In the genomic region with DNA sequence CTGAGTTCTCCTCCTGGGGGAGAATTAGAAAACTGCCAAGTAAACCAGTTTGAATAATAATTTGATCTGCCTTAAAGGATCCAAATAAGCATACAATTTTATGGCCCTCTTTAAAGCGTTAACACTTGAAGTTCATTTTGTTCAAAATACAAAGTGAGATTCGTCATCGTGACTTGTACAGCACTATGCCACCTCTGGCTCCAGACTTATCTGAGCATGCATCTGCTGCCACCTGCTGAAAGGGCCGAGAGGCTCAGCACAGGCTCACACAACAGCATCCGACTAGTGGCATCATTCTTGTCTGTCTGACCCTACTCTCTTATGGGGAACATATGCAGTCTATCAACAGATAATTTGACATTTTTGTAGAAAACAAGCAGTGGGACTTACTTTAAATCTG, we compare ENCODE assay signal across 19 mouse cellular contexts. TPM values are rescaled to one million over a fixed set of nuclear protein-coding genes. Genes with fewer than 3 reads are reported as not detected.
DNase-seq lines count a peak whose midpoint lies in the region; ATAC-seq and TF ChIP-seq lines count a peak whose summit lies in the region.
"Had no signal": no experiment of that assay in that cellular context is flagged by ENCODE, and none has a peak within 500 bp of the region (broad histone marks: within the 10 kb centered on the region; RNA-seq: fewer than 3 reads in every experiment).

No protein-coding gene starts in this region.

- TF ChIP-seq CTCF in intestine, postnatal 0 days (IDR thresholded peaks at IDR 0.05; ENCODE audit: low read depth) = peak; percentile 47
- TF ChIP-seq CTCF in lung, embryonic 14.5 days (IDR thresholded peaks at IDR 0.05; ENCODE audit: low read depth) = peak; percentile 31

- no peaks in the 10 kb centered on the region for H3K27me3 ChIP-seq in intestine, postnatal 0 days (replicated peaks; ENCODE audit: control insufficient read depth, insufficient read depth, low read length)
- H3K27me3 ChIP-seq in intestine, embryonic 16.5 days (replicated peaks; ENCODE audit: control insufficient read depth, insufficient read depth, low read length) = no peaks in the 10 kb centered on the region
- H3K27me3 ChIP-seq in lung, embryonic 14.5 days (ENCODE audit: insufficient read depth, low read length) = no peaks in the 10 kb centered on the region
- H3K27me3 ChIP-seq: embryonic facial prominence, embryonic 15.5 days; midbrain, embryonic 12.5 days had no signal

- no peak overlapping the region for H3K27ac ChIP-seq in intestine, postnatal 0 days (ENCODE audit: low read depth, low read length)
- H3K27ac ChIP-seq in intestine, embryonic 16.5 days (ENCODE audit: low read length) = no peak overlapping the region
- no peak overlapping the region for H3K27ac ChIP-seq in lung, embryonic 14.5 days (ENCODE audit: low read depth)
- H3K27ac ChIP-seq: embryonic facial prominence, embryonic 15.5 days; heart, embryonic 10.5 days; midbrain, embryonic 12.5 days had no signal

- ATAC-seq in intestine, postnatal 0 days = no peak
- no peak for ATAC-seq in intestine, embryonic 16.5 days
- ATAC-seq in lung, embryonic 14.5 days (ENCODE audit: insufficient read depth) = no peak
- ATAC-seq in megakaryocyte progenitor cell, adult 5-6 weeks (replicated peaks; ENCODE audit: poor library complexity) = peak; percentile 57
- ATAC-seq: CD4-positive, CD25-positive, alpha-beta regulatory T cell, adult 4 months; forebrain, embryonic 14.5 days; hindbrain, embryonic 16.5 days had no signal

- H3K4me3 ChIP-seq in intestine, postnatal 0 days (ENCODE audit: low read depth, low read length) = no peak overlapping the region
- no peak overlapping the region for H3K4me3 ChIP-seq in intestine, embryonic 16.5 days (ENCODE audit: low read length)
- no peak overlapping the region for H3K4me3 ChIP-seq in lung, embryonic 14.5 days (ENCODE audit: low read depth, low read length)
- H3K4me3 ChIP-seq: embryonic facial prominence, embryonic 15.5 days; heart, embryonic 10.5 days; midbrain, embryonic 12.5 days had no signal

- H3K9ac ChIP-seq in intestine, postnatal 0 days (ENCODE audit: low read depth, low read length) = no peak overlapping the region
- no peak overlapping the region for H3K9ac ChIP-seq in intestine, embryonic 16.5 days (ENCODE audit: low read depth, low read length)
- no peak overlapping the region for H3K9ac ChIP-seq in lung, embryonic 14.5 days
- H3K9ac ChIP-seq: embryonic facial prominence, embryonic 15.5 days; midbrain, embryonic 12.5 days had no signal

- no peaks in the 10 kb centered on the region for H3K36me3 ChIP-seq in intestine, postnatal 0 days (ENCODE audit: control insufficient read depth, insufficient read depth)
- H3K36me3 ChIP-seq in intestine, embryonic 16.5 days (ENCODE audit: control insufficient read depth, insufficient read depth, low read length) = no peaks in the 10 kb centered on the region
- no peaks in the 10 kb centered on the region for H3K36me3 ChIP-seq in lung, embryonic 14.5 days (ENCODE audit: insufficient read depth)
- H3K36me3 ChIP-seq: embryonic facial prominence, embryonic 15.5 days; heart, embryonic 10.5 days; midbrain, embryonic 12.5 days had no signal

- H3K4me2 ChIP-seq in intestine, postnatal 0 days (replicated peaks; ENCODE audit: low read depth) = no peak overlapping the region
- H3K4me2 ChIP-seq in intestine, embryonic 16.5 days (ENCODE audit: low read depth, low read length) = no peak overlapping the region
- H3K4me2 ChIP-seq in lung, embryonic 14.5 days = no peak overlapping the region
- H3K4me2 ChIP-seq: embryonic facial prominence, embryonic 15.5 days; liver, embryonic 11.5 days; midbrain, embryonic 12.5 days had no signal

- no peaks in the 10 kb centered on the region for H3K9me3 ChIP-seq in intestine, postnatal 0 days (ENCODE audit: control insufficient read depth)
- no peaks in the 10 kb centered on the region for H3K9me3 ChIP-seq in intestine, embryonic 16.5 days (ENCODE audit: control insufficient read depth, low read length)
- no peaks in the 10 kb centered on the region for H3K9me3 ChIP-seq in lung, embryonic 14.5 days (ENCODE audit: low read depth, low read length)
- H3K9me3 ChIP-seq: embryonic facial prominence, embryonic 15.5 days; heart, embryonic 10.5 days; midbrain, embryonic 12.5 days had no signal

- H3K4me1 ChIP-seq in intestine, postnatal 0 days (replicated peaks; ENCODE audit: control insufficient read depth, insufficient read depth, low read length) = peaks cover 8% of the 10 kb centered on the region; the same call in 1 of the 2 replicates
- H3K4me1 ChIP-seq in intestine, embryonic 16.5 days (ENCODE audit: control insufficient read depth, insufficient read depth, low read length) = 0 out of 2 replicates have a peak, but pooled peaks cover 5% of the 10 kb centered on the region
- H3K4me1 ChIP-seq in lung, embryonic 14.5 days (ENCODE audit: insufficient read depth) = peaks cover 10% of the 10 kb centered on the region; the same call in 1 of the 2 replicates

- 75% methylated on average over 5 of the region's 5 CpGs for WGBS in intestine, postnatal 0 days
- 71% methylated on average over 5 of the region's 5 CpGs for WGBS in intestine, embryonic 16.5 days
- 56% methylated on average over 5 of the region's 5 CpGs for WGBS in lung, embryonic 14.5 days

- no peak for DNase-seq in lung, embryonic 14.5 days
- DNase-seq in lung, postnatal 25 days (ENCODE audit: low spot score) = no peak
- DNase-seq in ES-CJ7 (ENCODE audit: low read depth, low spot score) = peak; percentile 29
- no peak for DNase-seq in adrenal gland, postnatal 36 days
- DNase-seq: cerebellum, adult 11-12 months; gastrocnemius, postnatal 10 days; heart, postnatal 14 days; kidney, adult 9 months; lung, postnatal 14 days had no signal

RNA-seq across cellular contexts. Expression of a gene that starts 55.0 kb away (rescaled TPM):
- polyA plus RNA-seq in intestine, postnatal 0 days (2015; fragmentation: Nextera tagmentation; extraction: Ambion mirVana) = 0.16 TPM in 1 of 2 replicates, not detected in the other
- 0.05 and 0.06 TPM in 2 replicates for polyA plus RNA-seq in intestine, embryonic 16.5 days (2015; fragmentation: Nextera tagmentation; extraction: Ambion mirVana)
- not detected in 2 replicates for polyA plus RNA-seq in lung, embryonic 14.5 days (2014; fragmentation: Nextera tagmentation; extraction: Ambion mirVana)
- 0.12 and 0.17 TPM in 2 replicates for total RNA-seq in megakaryocyte progenitor cell, adult 5-6 weeks (2015)
- total RNA-seq in megakaryocyte progenitor cell, adult 5-6 weeks (2017) = not detected in 2 replicates
- total RNA-seq in adrenal gland, postnatal 36 days (2021) = not detected
- total RNA-seq: gastrocnemius, postnatal 10 days had no signal
- polyA plus RNA-seq: forebrain, embryonic 14.5 days; liver, embryonic 11.5 days; midbrain, embryonic 12.5 days had no signal

RNA-seq across cellular contexts. Expression of a gene that starts 59.7 kb away (rescaled TPM):
- polyA plus RNA-seq in intestine, postnatal 0 days (2015; fragmentation: Nextera tagmentation; extraction: Ambion mirVana) = 21.2 and 21.9 TPM in 2 replicates
- 56.9 and 66.4 TPM in 2 replicates for polyA plus RNA-seq in intestine, embryonic 16.5 days (2015; fragmentation: Nextera tagmentation; extraction: Ambion mirVana)
- 118 and 126 TPM in 2 replicates for polyA plus RNA-seq in lung, embryonic 14.5 days (2014; fragmentation: Nextera tagmentation; extraction: Ambion mirVana)
- 26.7 and 32.4 TPM in 2 replicates for total RNA-seq in megakaryocyte progenitor cell, adult 5-6 weeks (2015)
- 36.3 and 46.1 TPM in 2 replicates for total RNA-seq in megakaryocyte progenitor cell, adult 5-6 weeks (2017)
- total RNA-seq in adrenal gland, postnatal 36 days (2021) = 10 to 100 TPM; 15.7 to 16.1 TPM
